Mouse (Mus musculus): Measurements from ENCODE around the gene Golph3.

DNA sequence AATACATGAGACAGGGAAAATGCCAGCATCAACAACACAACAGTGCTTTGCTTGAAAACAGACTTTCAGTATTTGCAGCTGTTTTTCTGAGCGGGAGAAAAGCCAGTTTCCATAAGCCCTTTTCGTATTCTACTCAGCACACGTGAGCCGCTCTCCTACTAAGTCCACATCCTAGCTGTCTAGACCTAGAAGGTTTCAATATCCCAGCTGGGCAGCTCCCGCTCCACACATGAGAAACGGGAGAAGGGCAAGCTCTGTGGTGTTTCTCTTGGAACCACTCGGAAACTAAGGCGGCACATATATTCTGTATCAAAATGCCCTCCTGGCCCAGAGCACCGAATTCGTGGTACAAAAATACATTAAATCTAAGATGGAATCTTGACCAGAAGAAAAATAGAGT, 73.5 kb downstream of the Golph3 start:
- TF ChIP-seq CTCF (conservative IDR thresholded peaks at IDR 0.05; ENCODE audit: low read length) (no peak), POU5F1 (IDR thresholded peaks at IDR 0.05; ENCODE audit: borderline replicate concordance, low read length) (no peak), NANOG (IDR thresholded peaks at IDR 0.05; ENCODE audit: borderline replicate concordance, low read length) (no peak)
